In genomic region chr2:124612276-124612675, GRCm38 (mm10) we compare ENCODE assay signal across 9 mouse cellular contexts.
DNase-seq lines count a peak whose midpoint lies in the region; ATAC-seq and TF ChIP-seq lines count a peak whose summit lies in the region.
"Had no signal": no experiment of that assay in that cellular context is flagged by ENCODE, and none has a peak within 500 bp of the region (broad histone marks: within the 10 kb centered on the region; RNA-seq: fewer than 3 reads in every experiment).

No protein-coding gene starts in this region.

- H3K9ac ChIP-seq in hindbrain, embryonic 14.5 days, result peak overlapping the region; percentile 89
- no peak overlapping the region for H3K9ac ChIP-seq in midbrain, embryonic 15.5 days

- no peaks in the 10 kb centered on the region; the same call in 1 of the 2 replicates for H3K27me3 ChIP-seq in kidney, adult 2 months (replicated peaks; ENCODE audit: control insufficient read depth, insufficient read depth, low read length)
- H3K27me3 ChIP-seq in hindbrain, embryonic 14.5 days (ENCODE audit: control insufficient read depth, insufficient read depth, low read length), result 0 out of 2 replicates have a peak, but pooled peaks cover 2% of the 10 kb centered on the region
- peaks cover 14% of the 10 kb centered on the region for H3K27me3 ChIP-seq in midbrain, embryonic 15.5 days (replicated peaks)
- H3K27me3 ChIP-seq: CH12.LX had no signal

- 0 out of 2 replicates have a peak, but pooled peaks cover 2% of the 10 kb centered on the region for H3K4me1 ChIP-seq in kidney, adult 2 months (ENCODE audit: control insufficient read depth, insufficient read depth, low read length)
- H3K4me1 ChIP-seq in hindbrain, embryonic 14.5 days (replicated peaks; ENCODE audit: control insufficient read depth, insufficient read depth, low read length), result peaks cover 27% of the 10 kb centered on the region; the same call in 1 of the 2 replicates
- H3K4me1 ChIP-seq in midbrain, embryonic 15.5 days, result peaks cover 26% of the 10 kb centered on the region

- TF ChIP-seq POLR2A in kidney, adult 2 months (IDR thresholded peaks at IDR 0.05; ENCODE audit: low read depth, low read length), result no peak

- no peaks in the 10 kb centered on the region for H3K36me3 ChIP-seq in kidney, adult 2 months (ENCODE audit: control insufficient read depth, insufficient read depth, low read length)
- H3K36me3 ChIP-seq in hindbrain, embryonic 14.5 days (replicated peaks; ENCODE audit: control insufficient read depth, insufficient read depth), result no peaks in the 10 kb centered on the region
- H3K36me3 ChIP-seq in midbrain, embryonic 15.5 days (replicated peaks), result no peaks in the 10 kb centered on the region

- WGBS in kidney, adult 2 months, result 36% methylated on average over 6 of the region's 6 CpGs
- 18% methylated on average over 6 of the region's 6 CpGs for WGBS in hindbrain, embryonic 14.5 days
- WGBS in midbrain, embryonic 15.5 days, result 27% methylated on average over 6 of the region's 6 CpGs

- TF ChIP-seq CTCF in kidney, adult 2 months (conservative IDR thresholded peaks at IDR 0.05; ENCODE audit: insufficient read depth, insufficient read length, low read depth, low read length), result no peak

- H3K4me3 ChIP-seq in kidney, adult 2 months (ENCODE audit: insufficient read depth, low read depth, low read length), result peak overlapping the region; percentile 52
- H3K4me3 ChIP-seq in hindbrain, embryonic 14.5 days (replicated peaks; ENCODE audit: low read length), result peak overlapping the region; percentile 82
- peak overlapping the region; percentile 71 for H3K4me3 ChIP-seq in midbrain, embryonic 15.5 days

- ATAC-seq in hindbrain, embryonic 14.5 days (ENCODE audit: low FRiP score), result peak; percentile 29; the same call in 1 of the 2 replicates
- no peak for ATAC-seq in midbrain, embryonic 15.5 days (replicated peaks)
- ATAC-seq in activated CD4-positive, CD25-positive, alpha-beta regulatory T cell, adult 4 months, result no peak

- peak overlapping the region; percentile 91 for H3K4me2 ChIP-seq in hindbrain, embryonic 14.5 days (replicated peaks)
- peak overlapping the region; percentile 96 for H3K4me2 ChIP-seq in midbrain, embryonic 15.5 days

- H3K9me3 ChIP-seq in hindbrain, embryonic 14.5 days (ENCODE audit: control insufficient read depth, low read length), result no peaks in the 10 kb centered on the region
- no peaks in the 10 kb centered on the region for H3K9me3 ChIP-seq in midbrain, embryonic 15.5 days

- no peak overlapping the region for H3K27ac ChIP-seq in kidney, adult 2 months (ENCODE audit: insufficient read depth, low read depth, low read length)
- H3K27ac ChIP-seq in hindbrain, embryonic 14.5 days, result peak overlapping the region; percentile 95
- no peak overlapping the region for H3K27ac ChIP-seq in midbrain, embryonic 15.5 days

- no peak for DNase-seq in kidney, adult 2 months
- no peak for DNase-seq in kidney, postnatal 36 days
- DNase-seq in cerebellum, postnatal 14 days, result peak; percentile 77 to 80
- DNase-seq in hindbrain, embryonic 14.5 days (ENCODE audit: low spot score), result peak; percentile 59
- DNase-seq in spleen, postnatal 4 days (ENCODE audit: low spot score in 2 of 2), result no peak
- no peak for DNase-seq in layer of hippocampus, adult 9-10 months (ENCODE audit: low spot score)

Comparison
In these comparisons a context has a peak if more than half of its experiments do, and no peak if none do; other contexts are left out.
1. DNase-seq: peak in cerebellum, postnatal 14 days (2 of 2) and hindbrain, embryonic 14.5 days (single experiment); none in kidney, adult 2 months (single experiment), kidney, postnatal 36 days (0 of 2), spleen, postnatal 4 days (0 of 2) and layer of hippocampus, adult 9-10 months (single experiment).
2. Peak in every context shown above with its lines, with median percentiles within 50 percentile points of each other: H3K4me3 ChIP-seq.